Mouse (Mus musculus): ENCODE measurements at regions not wholly inside any gene's neighbourhood (a gene's known extent, or its start where the extent isn't known, plus 50 kb on each side); places are given as distances from the start of the nearest gene placed in this dataset.

- Histone ChIP-seq H3K4me1 (replicated peaks; ENCODE audit: control insufficient read depth, insufficient read depth) (0 out of 2 replicates have a peak, but pooled peaks cover 3% of the 10 kb centered on the region), H3K4me2 (replicated peaks; ENCODE audit: low read depth) (no peak overlapping the region), H3K36me3 (ENCODE audit: control insufficient read depth, insufficient read depth, low read length) (no peaks in the 10 kb centered on the region), H3K27me3 (ENCODE audit: control insufficient read depth, insufficient read depth, low read length) (no peaks in the 10 kb centered on the region), H3K27ac (replicated peaks) (no peak overlapping the region), H3K9ac (ENCODE audit: low read length) (no peak overlapping the region), H3K4me3 (ENCODE audit: low read depth, low read length) (no peak overlapping the region), H3K9me3 (ENCODE audit: control insufficient read depth, low read length) (no peaks in the 10 kb centered on the region)
- 73% methylated on average over 13 of the region's 13 CpGs for WGBS
- ATAC-seq (ENCODE audit: low FRiP score, low TSS enrichment) (no peak), DNase-seq (ENCODE audit: low spot score) (no peak)
- TF ChIP-seq CTCF (IDR thresholded peaks at IDR 0.05; ENCODE audit: low read depth), result no peak
- no peak for TF ChIP-seq EP300 (optimal IDR thresholded peaks at IDR 0.05)
These were observed 359.5 kb downstream of the Ice1 start for GRCm38 (mm10) chr13:70277667-70278591.

DNA sequence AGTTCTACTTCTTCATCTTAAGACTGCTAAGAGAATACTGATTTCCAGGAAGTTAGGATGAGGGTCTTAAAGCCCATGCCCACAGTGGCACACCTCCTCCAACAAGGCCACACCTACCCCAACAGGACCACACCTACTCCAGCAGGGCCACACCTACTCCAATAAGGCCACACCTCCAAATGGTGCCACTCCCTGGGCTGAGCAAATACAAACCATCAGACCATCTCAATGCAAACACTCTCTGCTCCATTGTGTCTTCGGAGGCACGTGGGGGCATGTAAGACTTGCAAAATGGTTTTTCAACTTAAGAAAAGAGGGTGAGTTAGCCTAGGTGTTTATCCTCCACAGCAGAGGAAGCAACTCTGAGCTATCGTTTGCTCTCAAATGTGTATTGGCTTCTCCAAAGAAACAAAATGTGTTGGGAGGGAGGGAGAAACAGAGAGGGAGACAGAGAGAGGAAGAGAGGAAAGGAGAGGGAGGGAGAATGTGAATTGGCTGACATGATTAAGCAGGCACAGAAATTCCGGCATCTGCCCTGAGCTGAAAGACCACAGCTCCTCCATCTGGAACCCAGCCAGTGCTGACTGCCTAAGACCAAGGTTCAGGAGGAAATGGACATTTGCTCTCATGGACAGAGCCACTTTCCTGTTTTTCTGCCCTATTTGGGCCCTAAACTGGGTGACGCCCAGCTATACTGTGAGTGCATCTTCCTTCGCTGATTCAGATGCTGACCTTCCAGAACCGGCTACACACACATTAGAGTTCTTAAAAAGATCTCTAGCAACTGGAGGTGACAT, 356.2 kb downstream of the Ice1 start:
- no peak for DNase-seq (ENCODE audit: low spot score)
- Histone ChIP-seq H3K36me3 (ENCODE audit: control insufficient read depth, insufficient read depth, low read length) (no peaks in the 10 kb centered on the region), H3K27me3 (ENCODE audit: control insufficient read depth, insufficient read depth, low read length) (no peaks in the 10 kb centered on the region), H3K9me3 (ENCODE audit: control insufficient read depth, low read length) (no peaks in the 10 kb centered on the region), H3K4me1 (replicated peaks; ENCODE audit: control insufficient read depth, insufficient read depth) (0 out of 2 replicates have a peak, but pooled peaks cover 3% of the 10 kb centered on the region), H3K4me3 (ENCODE audit: low read depth, low read length) (no peak overlapping the region), H3K9ac (ENCODE audit: low read length) (no peak overlapping the region), H3K4me2 (replicated peaks; ENCODE audit: low read depth) (no peak overlapping the region), H3K27ac (replicated peaks) (no peak overlapping the region)
- peak; percentile 69; the same call in 1 of the 2 replicates for ATAC-seq (ENCODE audit: low FRiP score, low TSS enrichment)
- TF ChIP-seq CTCF (IDR thresholded peaks at IDR 0.05; ENCODE audit: low read depth) (no peak), EP300 (optimal IDR thresholded peaks at IDR 0.05) (no peak)
- 51% methylated on average over 7 of the region's 7 CpGs for WGBS

- no peak overlapping the region for H3K9ac ChIP-seq (ENCODE audit: low read length)
- ATAC-seq (ENCODE audit: low FRiP score, low TSS enrichment), result no peak
- DNase-seq (ENCODE audit: low spot score), result no peak
- no peaks in the 10 kb centered on the region for H3K9me3 ChIP-seq (ENCODE audit: control insufficient read depth, low read length)
- no peak overlapping the region for H3K4me3 ChIP-seq (ENCODE audit: low read depth, low read length)
- H3K27me3 ChIP-seq (ENCODE audit: control insufficient read depth, insufficient read depth, low read length), result no peaks in the 10 kb centered on the region
- TF ChIP-seq EP300 (optimal IDR thresholded peaks at IDR 0.05) (no peak), CTCF (IDR thresholded peaks at IDR 0.05; ENCODE audit: low read depth) (no peak)
- 0 out of 2 replicates have a peak, but pooled peaks cover 3% of the 10 kb centered on the region for H3K4me1 ChIP-seq (replicated peaks; ENCODE audit: control insufficient read depth, insufficient read depth)
- no peaks in the 10 kb centered on the region for H3K36me3 ChIP-seq (ENCODE audit: control insufficient read depth, insufficient read depth, low read length)
- no peak overlapping the region for H3K27ac ChIP-seq (replicated peaks)
- H3K4me2 ChIP-seq (replicated peaks; ENCODE audit: low read depth), result no peak overlapping the region
- 28% methylated on average over 4 of the region's 4 CpGs for WGBS
These were observed 354.7 kb downstream of the Ice1 start for GRCm38 (mm10) chr13:70282731-70283130.

GRCm38 (mm10) chr13:70283231-70283630, 354.2 kb downstream of the Ice1 start:
- 54% methylated on average over 5 of the region's 5 CpGs for WGBS
- Histone ChIP-seq H3K27me3 (ENCODE audit: control insufficient read depth, insufficient read depth, low read length) (no peaks in the 10 kb centered on the region), H3K4me2 (replicated peaks; ENCODE audit: low read depth) (no peak overlapping the region)

DNA sequence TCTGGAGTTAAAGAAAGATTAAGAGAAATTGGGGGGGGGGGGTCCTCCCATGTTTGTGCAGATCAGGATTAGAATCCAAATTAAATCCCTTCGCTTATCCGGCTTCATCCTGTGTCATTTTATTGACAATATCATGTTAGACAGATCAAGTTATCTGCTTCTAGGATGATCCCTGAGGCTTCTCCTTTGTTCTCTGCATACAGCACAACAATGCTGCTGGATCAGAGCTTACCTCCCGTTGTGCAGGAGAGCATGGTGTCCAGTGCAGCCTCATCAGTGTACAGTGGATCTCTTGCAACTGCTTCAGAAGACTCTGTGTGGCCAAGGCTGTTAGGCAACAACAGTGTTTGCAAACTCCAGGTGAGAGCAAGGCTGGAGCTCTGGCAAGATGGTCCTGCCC, 344.7 kb downstream of the Ice1 start:
- Histone ChIP-seq H3K9me3 (ENCODE audit: control insufficient read depth, low read length) (no peaks in the 10 kb centered on the region; the same call in 1 of the 2 replicates), H3K27me3 (ENCODE audit: control insufficient read depth, insufficient read depth, low read length) (no peaks in the 10 kb centered on the region), H3K4me2 (replicated peaks; ENCODE audit: low read depth) (no peak overlapping the region), H3K4me1 (replicated peaks; ENCODE audit: control insufficient read depth, insufficient read depth) (no peaks in the 10 kb centered on the region), H3K27ac (replicated peaks) (no peak overlapping the region), H3K36me3 (ENCODE audit: control insufficient read depth, insufficient read depth, low read length) (no peaks in the 10 kb centered on the region), H3K4me3 (ENCODE audit: low read depth, low read length) (no peak overlapping the region), H3K9ac (ENCODE audit: low read length) (no peak overlapping the region)
- ATAC-seq (ENCODE audit: low FRiP score, low TSS enrichment) (no peak), DNase-seq (ENCODE audit: low spot score) (no peak)
- TF ChIP-seq EP300 (optimal IDR thresholded peaks at IDR 0.05) (no peak), CTCF (IDR thresholded peaks at IDR 0.05; ENCODE audit: low read depth) (no peak)
- 75% methylated on average over 3 of the region's 3 CpGs for WGBS

More at GRCm38 (mm10) chr13:70283231-70283630, 354.2 kb downstream of the Ice1 start:
- TF ChIP-seq EP300 (optimal IDR thresholded peaks at IDR 0.05) (no peak), CTCF (IDR thresholded peaks at IDR 0.05; ENCODE audit: low read depth) (no peak)
- H3K4me3 ChIP-seq (ENCODE audit: low read depth, low read length), result no peak overlapping the region
- H3K9ac ChIP-seq (ENCODE audit: low read length), result no peak overlapping the region
- no peaks in the 10 kb centered on the region for H3K9me3 ChIP-seq (ENCODE audit: control insufficient read depth, low read length)
- ATAC-seq (ENCODE audit: low FRiP score, low TSS enrichment) (no peak), DNase-seq (ENCODE audit: low spot score) (no peak)
- H3K27ac ChIP-seq (replicated peaks), result no peak overlapping the region
- no peaks in the 10 kb centered on the region for H3K36me3 ChIP-seq (ENCODE audit: control insufficient read depth, insufficient read depth, low read length)
- 0 out of 2 replicates have a peak, but pooled peaks cover 3% of the 10 kb centered on the region for H3K4me1 ChIP-seq (replicated peaks; ENCODE audit: control insufficient read depth, insufficient read depth)

Data from stomach, postnatal 0 days (tissue).